Mouse (Mus musculus): ENCODE measurements around the gene Slc29a3. TPM values are rescaled to one million over a fixed set of nuclear protein-coding genes. Genes with fewer than 3 reads are reported as not detected.

Slc29a3 gene
- 10 to 100 TPM; 26.7 to 32.3 TPM for total RNA-seq (2021)
- long read RNA-seq, experiment 1, full-length matches to known transcripts: 1 of 3 reads
- long read RNA-seq, experiment 1, partial matches to known transcripts: 0 of 3 reads
- long read RNA-seq, experiment 1, other reads (novel, unspliced or antisense): 2 of 3 reads
- long read RNA-seq, experiment 2, full-length matches to known transcripts: 1 of 6 reads
- long read RNA-seq, experiment 2, partial matches to known transcripts: 2 of 6 reads
- long read RNA-seq, experiment 2, other reads (novel, unspliced or antisense): 3 of 6 reads

DNA sequence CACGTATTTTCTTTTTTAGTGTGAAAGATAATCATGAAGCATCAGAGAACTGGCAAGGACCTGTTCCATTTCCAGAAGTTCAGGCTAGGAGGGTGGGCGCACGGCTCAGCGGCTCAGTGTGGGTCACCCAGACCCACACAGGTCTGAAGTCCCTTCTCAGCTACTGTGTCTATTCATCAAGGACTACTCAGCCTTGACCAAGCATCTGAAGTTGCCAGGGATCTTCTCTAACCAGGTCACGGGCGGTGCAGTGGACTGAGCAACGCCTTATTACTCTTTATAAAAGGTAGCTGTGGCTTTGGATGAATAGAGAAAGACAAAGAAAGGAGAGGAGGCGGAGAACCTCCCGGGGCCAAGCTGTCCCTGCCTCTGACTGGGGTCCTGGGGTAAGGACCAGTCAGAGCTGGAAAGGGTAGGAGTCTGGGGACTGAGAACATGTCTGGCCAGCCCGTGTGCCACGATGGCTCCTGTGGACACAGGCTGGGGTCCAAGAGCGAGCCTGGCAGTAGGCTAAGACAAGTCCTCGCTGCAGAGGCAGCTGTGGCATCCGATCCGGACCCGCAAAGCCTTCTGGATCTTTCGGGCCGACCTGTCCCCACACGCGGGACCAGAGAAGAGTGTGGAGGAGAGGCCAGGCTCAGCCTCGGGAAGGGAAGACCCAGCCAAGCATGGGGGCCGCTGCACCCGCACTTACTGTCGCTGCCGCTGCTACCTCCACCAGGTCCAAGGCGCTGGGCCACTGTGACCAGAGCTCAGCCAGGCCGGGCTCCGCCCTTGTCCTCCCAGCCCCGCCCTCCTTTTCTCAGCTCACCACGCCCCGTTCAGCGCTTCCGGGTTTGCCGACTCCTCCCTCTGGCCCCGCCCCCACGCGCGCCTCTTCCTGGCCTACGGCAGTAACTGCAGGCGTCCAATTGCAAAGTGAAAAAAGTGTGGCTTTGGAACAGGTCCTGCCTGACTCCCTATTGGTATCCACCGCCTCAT lies at the start of gene Slc29a3:
Gene Slc29a3, minus strand, starts transcription at position 755 of the 981 bp plus-strand sequence.
- DNase-seq (ENCODE audit: low spot score in 2 of 2): peak; percentile 92 to 96

DNA sequence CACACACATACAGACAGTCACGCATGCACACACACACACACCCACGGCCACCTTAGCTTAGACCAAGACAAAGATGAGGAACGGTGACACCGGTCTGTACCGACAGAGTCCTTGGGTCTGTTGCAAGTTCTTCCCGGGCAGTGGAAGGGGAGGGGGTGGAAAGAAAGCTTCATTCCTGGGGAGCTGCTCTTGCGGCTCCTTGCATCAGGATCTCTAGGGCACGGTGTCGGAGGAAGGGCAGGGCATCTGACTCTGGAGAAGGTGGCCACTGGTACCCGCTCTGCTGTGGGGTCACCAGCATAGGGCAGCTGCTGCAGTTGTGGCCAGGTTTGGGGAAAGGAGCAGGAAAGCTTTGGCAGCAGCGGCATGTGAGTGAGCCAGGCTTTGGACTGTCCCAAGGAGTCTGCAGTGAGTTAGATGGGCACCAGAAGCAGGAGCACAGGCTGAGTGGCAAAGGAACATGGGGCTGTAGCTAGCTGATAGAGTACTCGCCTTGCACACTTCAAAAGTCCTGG lies 49.4 kb upstream of the Slc29a3 start:
- DNase-seq (ENCODE audit: low spot score in 2 of 2): no peak

DNA sequence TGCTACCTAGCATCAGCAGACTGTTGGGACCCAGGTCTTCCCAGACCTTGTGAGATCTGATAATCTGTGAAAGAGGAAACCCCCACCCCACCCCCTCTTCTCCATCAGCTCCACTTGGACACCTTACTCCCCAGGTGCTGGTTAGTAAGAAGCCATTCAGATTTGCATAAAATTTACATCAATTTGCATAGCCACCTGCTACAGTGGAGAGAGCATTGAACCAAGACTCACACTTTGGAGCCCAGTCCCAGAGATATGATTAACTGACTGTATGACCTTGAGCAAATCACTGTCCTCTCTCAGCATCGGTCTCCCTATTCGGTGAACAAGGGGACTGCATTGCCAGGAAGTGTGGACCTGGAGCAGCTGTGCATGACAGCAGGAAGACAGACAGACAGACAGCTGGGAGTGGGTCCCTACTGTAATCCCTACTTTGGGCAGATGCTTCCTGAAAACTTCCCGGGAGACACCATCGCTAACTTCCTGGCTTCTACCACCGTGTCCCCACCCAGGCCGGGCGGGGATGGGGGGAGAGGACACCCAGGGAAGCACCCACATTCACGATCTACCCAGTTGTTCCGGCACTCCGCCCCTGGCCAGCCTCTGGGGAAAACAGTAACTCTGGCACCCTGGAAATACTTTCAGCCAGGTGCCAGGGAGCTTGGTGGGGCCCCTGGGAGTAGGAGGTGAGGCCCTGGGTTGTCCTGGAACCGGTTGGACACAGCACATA lies 48.7 kb upstream of the Slc29a3 start:
- DNase-seq (ENCODE audit: low spot score in 2 of 2): no peak

DNA sequence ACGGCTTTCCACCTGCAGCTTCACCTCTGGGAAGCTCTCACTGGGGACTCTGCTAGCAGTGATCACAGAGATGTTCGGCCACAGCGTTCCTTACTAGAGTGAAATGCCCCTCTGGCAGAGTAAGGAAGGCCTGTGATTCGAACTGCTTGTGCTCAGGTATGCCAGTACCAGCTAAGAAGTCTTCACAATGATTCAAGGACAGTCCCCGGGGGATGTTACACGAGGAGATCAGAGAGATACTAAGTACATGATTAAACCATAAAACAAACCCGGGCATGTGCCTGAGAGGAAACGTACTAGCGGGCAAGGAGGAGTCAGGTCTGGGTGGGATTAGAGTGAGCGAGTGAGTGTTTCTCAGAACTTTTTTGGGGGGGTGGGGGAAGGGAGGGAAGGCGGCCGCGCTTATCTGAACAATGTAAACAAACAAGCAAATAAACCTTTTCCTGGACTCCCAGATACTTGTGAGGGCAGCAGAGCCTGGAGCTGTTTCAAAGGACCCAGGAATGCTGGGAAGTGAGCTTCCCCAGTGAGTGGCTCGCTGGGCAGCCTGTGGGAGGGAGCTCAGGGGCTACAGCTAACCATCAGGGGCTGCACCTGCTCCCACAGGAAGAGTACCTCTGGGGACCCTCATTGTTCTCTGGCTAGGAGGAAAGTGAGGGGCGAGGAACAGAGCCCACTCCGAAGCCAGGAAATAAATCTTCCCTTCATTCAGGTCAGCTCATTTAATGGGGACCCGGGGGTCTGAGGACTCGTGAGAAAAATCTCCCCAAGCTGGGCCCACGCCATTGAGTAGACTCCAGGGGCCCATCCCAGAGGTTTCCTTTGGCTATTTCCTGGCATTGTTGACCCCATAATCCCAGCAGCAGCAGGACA lies 47.9 kb upstream of the Slc29a3 start:
- DNase-seq (ENCODE audit: low spot score in 2 of 2): no peak

DNA sequence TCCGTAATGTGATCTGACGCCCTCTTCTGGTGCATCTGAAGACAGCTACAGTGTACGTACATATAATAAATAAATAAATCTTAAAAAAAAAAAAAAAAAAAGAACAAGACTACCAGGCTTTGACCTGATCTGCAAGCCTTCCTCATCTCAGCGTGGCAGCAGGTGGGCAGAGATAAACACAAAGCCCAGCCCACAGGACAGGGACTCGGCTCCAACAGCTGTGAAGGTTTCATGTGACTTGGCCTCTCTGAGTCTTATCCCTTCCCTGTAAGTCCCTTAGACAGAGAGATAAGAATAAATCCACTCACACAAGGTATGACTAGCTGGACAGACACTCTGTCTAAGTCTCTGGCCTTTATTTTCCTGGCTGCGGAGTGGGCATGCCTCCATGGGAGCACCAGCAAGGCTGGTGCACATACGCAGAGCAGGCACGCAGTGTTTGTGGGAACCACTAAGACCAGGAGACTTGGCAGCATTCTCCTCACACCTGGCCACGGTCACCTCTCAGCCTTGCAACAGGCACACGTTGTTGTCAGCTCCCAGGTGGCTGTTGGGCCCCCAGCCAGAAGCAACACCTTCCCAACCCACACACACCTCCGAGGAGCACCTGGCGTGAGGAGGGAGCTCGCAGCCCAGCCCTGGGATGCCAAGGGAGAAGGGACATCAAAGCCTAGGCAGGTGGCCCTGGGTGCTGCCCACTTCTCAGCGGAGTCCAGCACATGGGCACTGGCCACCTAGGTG lies 45.3 kb upstream of the Slc29a3 start:
- DNase-seq (ENCODE audit: low spot score in 2 of 2): no peak

DNA sequence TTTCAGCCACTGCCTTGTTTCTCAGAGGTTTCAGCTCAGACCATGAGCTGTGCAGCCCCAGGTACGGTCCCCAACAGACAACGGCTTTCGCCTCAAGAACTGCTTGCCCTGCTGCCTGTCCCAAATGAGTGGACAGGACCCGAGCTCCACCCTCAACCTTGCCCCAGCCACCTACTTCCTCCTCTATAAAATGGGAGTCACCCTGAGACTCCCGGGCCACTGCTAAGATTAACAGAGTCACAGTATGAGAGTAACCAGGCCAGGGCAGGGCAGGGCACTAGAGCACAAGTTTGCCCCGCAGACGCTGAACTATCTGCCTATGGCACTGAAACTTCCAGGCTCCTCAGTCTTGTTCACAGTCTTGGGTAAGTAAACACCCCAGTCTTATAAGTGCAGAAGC lies 43.9 kb upstream of the Slc29a3 start:
- DNase-seq (ENCODE audit: low spot score in 2 of 2): no peak

DNA sequence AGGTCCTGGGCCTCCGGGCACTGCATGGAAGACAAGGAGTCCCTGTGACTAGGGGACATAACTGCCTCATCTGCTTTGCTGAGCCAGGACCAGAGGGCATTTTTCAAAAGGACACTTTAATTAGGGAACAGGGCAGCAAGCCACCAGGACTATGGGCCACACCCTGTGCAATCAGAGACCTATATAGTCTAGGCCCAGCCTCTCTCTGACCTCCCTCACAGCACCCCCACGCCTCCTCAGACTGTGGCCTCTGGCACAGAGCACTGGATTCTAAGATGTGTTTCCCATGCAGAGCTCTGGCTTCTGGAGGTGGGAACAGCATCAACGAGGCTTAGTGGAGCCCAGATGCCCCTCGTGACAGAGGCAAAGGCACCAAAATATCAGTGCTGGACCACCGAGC lies 43.4 kb upstream of the Slc29a3 start:
- DNase-seq (ENCODE audit: low spot score in 2 of 2): no peak

DNA sequence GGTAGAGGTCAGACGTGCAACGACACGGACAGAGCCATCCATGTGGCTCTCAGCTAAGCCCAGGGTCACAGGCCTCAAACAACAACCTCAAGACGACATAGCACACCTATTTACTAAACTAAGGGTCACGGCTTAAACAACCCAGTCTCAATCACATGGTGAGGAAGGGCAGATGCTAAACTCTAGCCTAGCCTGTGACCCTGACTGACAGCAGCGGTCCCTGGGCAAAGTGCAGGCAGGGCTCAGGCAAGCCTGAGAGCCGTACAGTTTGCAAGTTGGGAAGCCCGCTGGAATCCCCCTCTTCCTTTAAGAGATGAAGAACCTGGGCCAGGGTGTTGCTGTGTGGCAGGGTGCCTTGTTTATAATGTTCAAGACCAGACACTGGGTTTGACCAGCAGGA lies 42.2 kb upstream of the Slc29a3 start:
- DNase-seq (ENCODE audit: low spot score in 2 of 2): no peak

DNA sequence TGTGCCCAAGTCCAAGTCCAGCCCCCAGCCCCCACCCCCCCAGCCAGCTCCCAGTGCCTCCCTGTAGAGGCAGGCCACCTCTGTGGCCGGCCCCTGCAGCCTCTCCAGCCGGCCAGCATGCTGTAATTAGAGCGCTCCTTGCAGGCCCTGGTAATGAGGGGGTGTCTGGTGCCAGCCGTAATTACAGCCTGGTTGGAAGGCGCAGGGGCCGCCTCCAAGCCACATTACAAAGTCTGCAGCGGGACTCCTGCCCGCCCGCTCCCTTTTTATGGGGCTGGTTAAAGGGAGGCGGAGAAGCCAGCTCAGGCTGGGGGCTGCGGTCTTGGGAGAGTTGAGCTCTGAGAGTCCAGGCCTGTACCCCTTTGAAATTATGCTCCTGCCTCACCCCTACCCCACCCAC lies 41.8 kb upstream of the Slc29a3 start:
- DNase-seq (ENCODE audit: low spot score in 2 of 2): no peak

DNA sequence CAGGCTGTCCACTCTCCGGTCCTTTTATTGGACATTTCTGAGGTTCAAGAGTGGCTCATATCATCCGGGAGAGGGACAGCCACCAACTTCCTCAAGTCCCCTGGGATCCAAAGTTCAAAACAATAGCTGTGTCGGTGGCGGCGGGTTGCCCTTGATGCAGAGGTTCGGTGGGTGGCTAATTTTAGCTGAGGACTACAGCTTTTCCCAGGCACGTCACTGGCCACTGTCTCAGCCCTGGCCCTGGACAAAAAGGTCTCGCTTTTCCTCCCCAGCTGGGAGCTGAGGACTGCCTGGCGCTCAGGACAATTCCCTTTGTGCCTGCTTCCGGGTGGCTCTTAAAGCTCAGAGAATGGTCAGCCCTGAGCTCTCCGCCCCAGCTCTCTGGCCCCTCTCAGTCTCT lies 40.2 kb upstream of the Slc29a3 start:
- no peak for DNase-seq (ENCODE audit: low spot score in 2 of 2)

DNA sequence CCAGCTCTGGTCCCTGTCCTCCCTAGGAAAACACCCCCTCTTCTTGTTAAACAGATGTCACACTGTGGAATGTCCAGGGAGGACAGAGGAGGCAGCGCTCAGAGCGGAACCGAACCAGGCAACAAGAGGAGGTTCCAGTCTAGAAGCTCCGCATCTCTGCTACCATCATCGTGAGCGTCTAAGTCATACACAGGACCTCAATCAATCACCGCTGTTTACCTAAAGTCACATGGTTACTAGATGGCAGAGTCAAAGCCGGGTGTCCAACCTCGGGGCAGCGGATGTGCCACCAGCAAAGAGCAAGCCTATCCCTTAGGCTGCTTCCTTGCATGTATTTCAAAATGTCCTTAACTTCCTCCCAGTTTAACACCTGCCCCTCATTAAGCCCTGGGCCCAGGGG lies 39.8 kb upstream of the Slc29a3 start:
- DNase-seq (ENCODE audit: low spot score in 2 of 2): no peak

DNA sequence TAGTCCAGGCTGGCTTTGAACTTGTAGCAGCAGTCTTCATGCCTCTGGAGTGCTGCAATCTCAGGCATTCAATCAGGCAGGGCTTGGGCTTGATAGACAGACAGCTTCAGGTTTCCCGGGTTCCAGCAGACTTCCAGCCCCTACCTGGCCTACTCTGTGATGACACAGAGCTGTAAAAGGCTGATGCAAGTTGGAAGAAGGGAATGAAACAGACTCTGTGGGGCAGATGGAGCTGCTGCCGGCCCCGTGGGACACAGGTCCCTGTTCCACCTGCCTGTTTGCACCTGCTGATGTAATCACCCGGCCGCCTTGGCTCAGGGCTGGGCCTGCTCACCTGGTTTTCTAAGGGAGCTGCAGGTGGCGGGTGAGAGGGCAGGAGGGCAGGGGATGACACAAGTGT lies 38.3 kb upstream of the Slc29a3 start:
- DNase-seq (ENCODE audit: low spot score in 2 of 2): no peak

DNA sequence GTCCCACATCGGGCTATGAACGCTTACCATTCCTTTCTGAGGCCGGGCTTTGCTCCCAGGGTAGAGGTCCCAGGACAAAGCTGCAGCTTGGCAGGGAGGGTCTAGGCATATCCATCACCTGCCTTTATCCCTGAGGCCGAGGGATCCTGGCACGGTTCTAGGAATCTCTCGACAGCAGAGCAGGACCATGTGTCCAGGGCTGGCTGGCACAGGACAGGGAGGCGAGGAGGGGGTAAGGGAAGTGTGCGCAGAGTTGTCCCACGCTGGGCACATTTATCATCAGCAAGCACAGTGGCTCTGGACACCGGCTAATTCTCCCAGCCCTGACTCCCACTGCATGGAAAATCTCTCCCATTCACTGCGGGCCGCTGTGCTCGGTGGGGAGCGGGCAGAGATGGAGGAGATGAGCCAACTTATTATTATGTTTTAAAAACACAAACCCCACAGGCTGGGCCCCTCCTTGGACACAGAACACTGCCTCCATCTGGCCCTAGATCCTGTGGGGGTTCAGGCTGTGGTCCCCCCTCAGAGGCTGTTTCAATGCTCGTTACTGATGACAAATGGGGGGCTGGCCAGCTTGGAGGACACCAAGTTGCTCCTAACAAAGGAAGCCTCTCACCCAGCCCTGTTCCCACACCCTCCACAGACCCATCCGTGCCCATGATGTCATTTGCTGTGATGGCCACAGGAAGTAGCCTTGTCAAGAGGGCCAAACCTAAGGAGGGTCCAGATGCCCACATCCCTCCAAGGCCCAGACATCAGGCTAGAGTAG lies 34.9 kb upstream of the Slc29a3 start:
- no peak for DNase-seq (ENCODE audit: low spot score in 2 of 2)

DNA sequence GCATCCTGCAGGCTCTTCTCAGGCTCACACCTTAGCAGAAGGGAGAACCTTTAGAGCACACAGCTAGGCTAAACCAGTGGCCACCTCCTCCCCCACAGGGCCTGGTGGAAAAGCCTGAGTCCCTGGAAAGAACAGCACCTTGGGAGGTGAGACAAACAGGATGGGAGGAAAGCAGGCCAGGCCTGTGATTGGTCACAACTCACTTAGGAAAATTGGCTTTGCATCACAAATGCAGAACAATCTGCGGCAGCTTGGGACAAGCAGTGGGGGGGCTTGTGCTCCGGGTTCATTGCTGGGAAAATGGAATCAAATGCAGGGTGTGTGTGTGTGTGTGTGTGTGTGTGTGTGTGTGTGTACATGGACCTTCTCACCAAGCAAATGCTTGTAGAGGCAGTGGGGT lies 31.0 kb upstream of the Slc29a3 start:
- no peak for DNase-seq (ENCODE audit: low spot score in 2 of 2)

DNA sequence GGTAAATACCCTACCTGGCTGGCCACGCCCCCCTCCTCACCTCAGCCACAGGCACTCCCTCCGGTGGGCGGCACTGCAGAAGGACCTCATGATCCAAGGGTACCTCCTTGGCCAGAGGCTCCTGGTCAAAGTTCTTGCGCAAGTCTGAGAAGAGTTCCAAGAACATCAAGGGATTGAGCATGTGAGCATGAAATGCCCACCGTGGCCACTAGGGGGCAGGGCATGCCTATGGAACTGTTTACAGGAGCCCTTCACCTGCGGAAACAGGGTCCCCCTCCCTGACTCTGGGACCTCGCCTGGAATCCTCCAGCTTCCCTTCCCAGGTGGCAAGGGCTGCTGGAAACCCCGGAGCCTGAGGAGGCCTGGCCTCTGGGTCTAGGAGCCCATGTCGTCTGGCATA lies 27.0 kb upstream of the Slc29a3 start:
- DNase-seq (ENCODE audit: low spot score in 2 of 2): peak; percentile 30 to 52

DNA sequence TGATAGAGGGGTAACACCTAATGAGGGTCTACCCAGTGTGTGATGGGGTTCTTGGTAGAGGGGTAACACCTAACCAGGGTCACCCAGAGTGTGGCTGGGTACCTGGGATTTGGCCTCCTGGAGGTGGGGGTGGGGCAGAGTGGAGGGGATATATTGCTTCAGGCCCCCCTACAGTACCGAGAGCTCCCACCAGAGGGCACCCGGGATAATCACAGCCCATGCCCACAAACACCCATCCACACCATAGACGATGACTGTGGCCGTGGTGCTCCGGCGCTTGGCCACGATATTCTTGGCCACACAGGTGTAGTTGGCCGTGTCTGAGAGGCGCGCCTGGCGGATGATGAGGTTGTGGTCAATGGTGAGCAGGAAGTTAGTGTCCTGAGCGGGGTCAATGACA lies 25.9 kb upstream of the Slc29a3 start:
- no peak for DNase-seq (ENCODE audit: low spot score in 2 of 2)

DNA sequence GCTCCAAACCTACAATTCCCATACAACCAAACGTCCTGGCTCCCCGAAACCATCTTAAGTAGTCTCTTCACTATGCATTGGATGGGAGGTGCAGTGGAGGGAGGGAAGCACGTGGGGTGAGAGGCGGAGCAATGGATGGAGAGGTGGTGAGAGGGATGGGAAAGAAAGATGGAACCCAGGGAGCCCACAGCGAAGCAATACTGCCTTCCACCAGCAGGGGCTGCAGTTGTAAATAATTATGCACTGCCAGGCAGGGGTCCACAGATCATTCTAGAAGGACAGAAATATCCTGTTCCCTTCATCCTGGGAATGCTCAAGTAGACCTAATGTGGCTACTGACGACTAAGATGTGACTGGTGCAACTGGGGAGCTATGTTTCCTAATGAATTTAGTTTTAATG lies 22.9 kb upstream of the Slc29a3 start:
- no peak for DNase-seq (ENCODE audit: low spot score in 2 of 2)

DNA sequence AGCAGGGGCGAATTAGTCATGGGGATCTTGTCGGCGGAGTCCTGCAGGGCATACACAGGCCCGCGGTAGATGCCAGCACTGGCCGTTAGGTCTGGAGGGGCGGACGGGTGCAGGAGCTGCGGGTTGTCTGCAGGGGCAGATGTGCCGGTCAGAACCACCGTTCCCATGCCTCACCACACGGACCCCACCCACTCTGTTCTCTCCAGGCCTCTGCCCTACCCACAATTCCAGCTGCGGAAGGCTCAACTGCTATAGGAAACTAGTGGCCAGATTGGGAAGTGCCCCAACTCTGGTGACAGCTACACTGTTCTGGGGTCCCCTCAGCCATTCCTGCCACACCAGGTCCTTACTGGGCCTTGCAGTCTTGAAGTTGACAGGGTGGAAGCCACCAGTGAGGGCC lies 22.0 kb upstream of the Slc29a3 start:
- no peak for DNase-seq (ENCODE audit: low spot score in 2 of 2)

DNA sequence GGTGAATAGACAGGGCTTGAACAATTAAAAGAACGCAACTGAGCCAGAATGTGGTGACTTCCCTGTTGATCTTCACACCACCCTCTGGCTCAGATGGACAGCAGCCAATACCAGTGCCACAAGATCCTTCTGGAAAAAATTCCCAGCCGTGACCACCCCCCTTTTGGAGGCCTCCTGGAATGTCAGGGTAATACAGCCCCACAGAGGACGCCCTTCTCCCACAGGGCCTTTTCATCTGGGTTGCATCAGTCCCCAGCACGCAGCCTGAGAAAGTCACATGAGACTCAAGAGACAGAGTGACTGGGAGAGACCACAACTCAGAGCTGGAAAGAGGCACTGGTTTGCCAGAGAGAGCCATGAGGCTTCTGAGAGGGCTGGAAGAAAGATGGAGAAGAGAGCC lies 18.3 kb upstream of the Slc29a3 start:
- DNase-seq (ENCODE audit: low spot score in 2 of 2): no peak

Measured in adrenal gland, postnatal 4 days (tissue).